Mouse (Mus musculus) brain, embryonic 14.5 days (tissue): ENCODE results near the gene A430078G23Rik. TPM values are rescaled to one million over a fixed set of nuclear protein-coding genes. Genes with fewer than 3 reads are reported as not detected.
"Not testable (repeated sequence)": the region's sequence is repeated elsewhere in the genome, so short reads cannot be mapped to it uniquely, and the experiment has no call there.

ENCODE experiments used
- DNase-seq: peaks from one replicate; pipeline ENCODE4 v3.0.0-alpha.2; 2011; ENCODE audit warnings: low read depth
- CTCF ChIP-seq: fragments of 200-500 bp; IDR thresholded peaks from 2 replicates; pipeline ENCODE4 v1.5.1; 2012; ENCODE audit warnings: inconsistent platforms, mild to moderate bottlenecking, moderate library complexity, borderline replicate concordance; ENCODE audit not compliant: insufficient read depth, insufficient read length; ENCODE audit errors: extremely low read depth
- POLR2A ChIP-seq: fragments of 200-500 bp; IDR thresholded peaks from 2 replicates; pipeline ENCODE4 v1.6.1; 2012; ENCODE audit warnings: mild to moderate bottlenecking, inconsistent platforms, borderline replicate concordance; ENCODE audit not compliant: poor library complexity, insufficient read depth, insufficient read length, severe bottlenecking; ENCODE audit errors: extremely low read depth
- polyA plus RNA-seq: library from polyadenylated mRNA; depleted of rRNA; stranded (reverse); fragments of >200 nt; gene quantifications from 2 replicates; pipeline ENCODE4 v1.2.3, GENCODE M21; 2012; rRNA removed

The A430078G23Rik gene
- polyA plus RNA-seq: 0.07 and 0.19 TPM in 2 replicates

- no peak for DNase-seq
- TF ChIP-seq POLR2A (no peak), CTCF (no peak)
These were observed at the start of gene A430078G23Rik for GRCm38 (mm10) chr8:3353189-3353810. Gene A430078G23Rik (plus strand): TSS chr8:3353415.

- DNase-seq: not testable (repeated sequence)
These were observed 44.9 kb upstream of the A430078G23Rik start for GRCm38 (mm10) chr8:3308205-3308800.

GRCm38 (mm10) chr8:3309636-3310035 lies 43.6 kb upstream of the A430078G23Rik start:
- TF ChIP-seq CTCF: no peak
- no peak for TF ChIP-seq POLR2A

GRCm38 (mm10) chr8:3311482-3311881 lies 41.7 kb upstream of the A430078G23Rik start:
- no peak for TF ChIP-seq CTCF
- TF ChIP-seq POLR2A: no peak
- DNase-seq: no peak

More at GRCm38 (mm10) chr8:3309636-3310035, 43.6 kb upstream of the A430078G23Rik start:
- DNase-seq: no peak

GRCm38 (mm10) chr8:3313417-3313816 lies 39.8 kb upstream of the A430078G23Rik start:
- DNase-seq: not testable (repeated sequence)

- no peak for DNase-seq
- TF ChIP-seq POLR2A: no peak
- TF ChIP-seq CTCF: no peak
These were observed 39.4 kb upstream of the A430078G23Rik start for GRCm38 (mm10) chr8:3313843-3314242.

GRCm38 (mm10) chr8:3314345-3314744 lies 38.9 kb upstream of the A430078G23Rik start:
- DNase-seq: no peak
- TF ChIP-seq POLR2A (no peak), CTCF (no peak)

GRCm38 (mm10) chr8:3316585-3316984 lies 36.6 kb upstream of the A430078G23Rik start:
- TF ChIP-seq CTCF (no peak), POLR2A (no peak)
- DNase-seq: no peak

- DNase-seq: not testable (repeated sequence)
These were observed 33.9 kb upstream of the A430078G23Rik start for GRCm38 (mm10) chr8:3319267-3319666.

- TF ChIP-seq CTCF (no peak), POLR2A (no peak)
- no peak for DNase-seq
These were observed 29.0 kb upstream of the A430078G23Rik start for GRCm38 (mm10) chr8:3324253-3324652.

GRCm38 (mm10) chr8:3327056-3327455 lies 26.2 kb upstream of the A430078G23Rik start:
- no peak for DNase-seq
- TF ChIP-seq CTCF (no peak), POLR2A (no peak)

GRCm38 (mm10) chr8:3327538-3328245 lies 25.5 kb upstream of the A430078G23Rik start:
- no peak for DNase-seq
- TF ChIP-seq CTCF (no peak), POLR2A (no peak)
